Comparison of ENCODE assay signal across 8 mouse cellular contexts in the genomic region with DNA sequence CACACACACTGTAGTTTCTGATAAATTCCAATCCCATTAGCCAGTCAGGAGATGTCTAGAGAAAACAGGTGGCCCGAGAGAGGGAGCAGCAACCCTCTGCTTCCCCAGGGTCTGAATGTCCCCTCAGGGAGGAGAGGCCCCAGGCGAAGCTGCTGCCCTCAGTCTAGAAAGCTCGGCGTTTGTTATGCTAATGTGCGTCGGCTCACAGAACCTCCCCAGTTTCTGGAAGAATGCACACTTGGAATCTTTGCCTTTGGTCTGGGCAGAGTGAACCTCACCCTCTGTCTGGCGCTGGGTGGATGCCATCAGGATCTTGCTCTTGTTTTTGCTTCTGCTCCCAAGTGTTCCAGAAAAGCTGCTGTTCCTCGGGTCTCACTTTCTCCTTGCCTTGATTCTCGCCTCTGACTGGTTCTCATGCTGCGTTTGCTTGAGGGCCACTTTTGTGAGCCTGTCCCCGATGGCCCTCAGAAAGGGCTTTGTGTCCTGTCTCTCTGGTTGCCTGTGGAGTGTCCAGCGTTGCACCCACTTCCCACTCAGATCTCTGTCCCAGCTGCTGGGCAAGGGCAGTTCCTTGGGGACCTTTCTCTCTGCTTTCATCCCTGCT. TPM values are rescaled to one million over a fixed set of nuclear protein-coding genes. Genes with fewer than 3 reads are reported as not detected.
DNase-seq lines count a peak whose midpoint lies in the region; ATAC-seq and TF ChIP-seq lines count a peak whose summit lies in the region.

No protein-coding gene starts in this region.

- TF ChIP-seq CTCF in lung, embryonic 14.5 days (IDR thresholded peaks at IDR 0.05; ENCODE audit: low read depth) = no peak
- no peak for TF ChIP-seq CTCF in lung, postnatal 0 days (IDR thresholded peaks at IDR 0.05)
- no peak for TF ChIP-seq CTCF in forebrain, postnatal 0 days (IDR thresholded peaks at IDR 0.05; ENCODE audit: low read depth)
- no peak for TF ChIP-seq CTCF in stomach, postnatal 0 days (IDR thresholded peaks at IDR 0.05; ENCODE audit: low read depth)

- no peak for ATAC-seq in lung, embryonic 14.5 days (ENCODE audit: insufficient read depth)
- no peak for ATAC-seq in lung, postnatal 0 days
- ATAC-seq in forebrain, postnatal 0 days = peak; percentile 54
- no peak for ATAC-seq in stomach, postnatal 0 days (ENCODE audit: low FRiP score, low TSS enrichment)

- no peak overlapping the region for H3K4me3 ChIP-seq in lung, embryonic 14.5 days (ENCODE audit: low read depth, low read length)
- no peak overlapping the region for H3K4me3 ChIP-seq in lung, postnatal 0 days (ENCODE audit: low read depth, low read length)
- no peak overlapping the region for H3K4me3 ChIP-seq in forebrain, postnatal 0 days (ENCODE audit: low read depth, low read length)
- no peak overlapping the region for H3K4me3 ChIP-seq in limb, embryonic 10.5 days
- H3K4me3 ChIP-seq in stomach, postnatal 0 days (ENCODE audit: low read depth, low read length) = no peak overlapping the region

- no peak for TF ChIP-seq EP300 in lung, postnatal 0 days (IDR thresholded peaks at IDR 0.05)
- TF ChIP-seq EP300 in stomach, postnatal 0 days (optimal IDR thresholded peaks at IDR 0.05) = no peak

- WGBS in lung, embryonic 14.5 days = 21% methylated on average over 12 of the region's 12 CpGs
- 31% methylated on average over 12 of the region's 12 CpGs for WGBS in lung, postnatal 0 days
- WGBS in forebrain, postnatal 0 days = 6% methylated on average over 12 of the region's 12 CpGs
- WGBS in limb, embryonic 10.5 days = 29% methylated on average over 12 of the region's 12 CpGs
- WGBS in stomach, postnatal 0 days = 20% methylated on average over 12 of the region's 12 CpGs

- H3K9me3 ChIP-seq in lung, embryonic 14.5 days (ENCODE audit: low read depth, low read length) = no peaks in the 10 kb centered on the region
- H3K9me3 ChIP-seq in lung, postnatal 0 days (ENCODE audit: low read length) = no peaks in the 10 kb centered on the region
- H3K9me3 ChIP-seq in forebrain, postnatal 0 days (ENCODE audit: low read length) = no peaks in the 10 kb centered on the region
- no peaks in the 10 kb centered on the region for H3K9me3 ChIP-seq in limb, embryonic 10.5 days (replicated peaks)
- H3K9me3 ChIP-seq in stomach, postnatal 0 days (ENCODE audit: control insufficient read depth, low read length) = no peaks in the 10 kb centered on the region

- no peak overlapping the region for H3K27ac ChIP-seq in lung, embryonic 14.5 days (ENCODE audit: low read depth)
- no peak overlapping the region for H3K27ac ChIP-seq in lung, postnatal 0 days (ENCODE audit: low read length)
- no peak overlapping the region for H3K27ac ChIP-seq in forebrain, postnatal 0 days (ENCODE audit: low read depth, low read length)
- H3K27ac ChIP-seq in limb, embryonic 10.5 days = 0 out of 2 replicates have a peak overlapping the region, but pooled peaks have one; percentile 33
- peak overlapping the region; percentile 40; the same call in 1 of the 2 replicates for H3K27ac ChIP-seq in stomach, postnatal 0 days (replicated peaks)

- H3K4me2 ChIP-seq in lung, embryonic 14.5 days = no peak overlapping the region
- H3K4me2 ChIP-seq in lung, postnatal 0 days (replicated peaks; ENCODE audit: low read depth, low read length) = no peak overlapping the region
- H3K4me2 ChIP-seq in forebrain, postnatal 0 days (ENCODE audit: low read depth) = no peak overlapping the region
- H3K4me2 ChIP-seq in stomach, postnatal 0 days (replicated peaks; ENCODE audit: low read depth) = no peak overlapping the region

- no peaks in the 10 kb centered on the region; the same call in 1 of the 2 replicates for H3K27me3 ChIP-seq in lung, embryonic 14.5 days (ENCODE audit: insufficient read depth, low read length)
- no peaks in the 10 kb centered on the region for H3K27me3 ChIP-seq in lung, postnatal 0 days (replicated peaks; ENCODE audit: insufficient read depth, low read length)
- H3K27me3 ChIP-seq in forebrain, postnatal 0 days (ENCODE audit: insufficient read depth, low read length) = no peaks in the 10 kb centered on the region
- peaks cover 30% of the 10 kb centered on the region for H3K27me3 ChIP-seq in limb, embryonic 10.5 days (ENCODE audit: low read depth, poor library complexity, severe bottlenecking)
- no peaks in the 10 kb centered on the region for H3K27me3 ChIP-seq in stomach, postnatal 0 days (ENCODE audit: control insufficient read depth, insufficient read depth, low read length)

- peaks cover 8% of the 10 kb centered on the region; the same call in 1 of the 2 replicates for H3K4me1 ChIP-seq in lung, embryonic 14.5 days (ENCODE audit: insufficient read depth)
- no peaks in the 10 kb centered on the region for H3K4me1 ChIP-seq in lung, postnatal 0 days (ENCODE audit: insufficient read depth, low read depth, low read length)
- H3K4me1 ChIP-seq in forebrain, postnatal 0 days (ENCODE audit: insufficient read depth) = 0 out of 2 replicates have a peak, but pooled peaks cover 2% of the 10 kb centered on the region
- peaks cover 78% of the 10 kb centered on the region for H3K4me1 ChIP-seq in limb, embryonic 10.5 days
- H3K4me1 ChIP-seq in stomach, postnatal 0 days (replicated peaks; ENCODE audit: control insufficient read depth, insufficient read depth) = no peaks in the 10 kb centered on the region

- H3K36me3 ChIP-seq in lung, embryonic 14.5 days (ENCODE audit: insufficient read depth) = no peaks in the 10 kb centered on the region
- H3K36me3 ChIP-seq in lung, postnatal 0 days (ENCODE audit: insufficient read depth, low read length) = no peaks in the 10 kb centered on the region
- no peaks in the 10 kb centered on the region for H3K36me3 ChIP-seq in forebrain, postnatal 0 days (ENCODE audit: insufficient read depth)
- H3K36me3 ChIP-seq in limb, embryonic 10.5 days = no peaks in the 10 kb centered on the region
- H3K36me3 ChIP-seq in stomach, postnatal 0 days (ENCODE audit: control insufficient read depth, insufficient read depth, low read length) = no peaks in the 10 kb centered on the region

- no peak overlapping the region for H3K9ac ChIP-seq in lung, embryonic 14.5 days
- H3K9ac ChIP-seq in lung, postnatal 0 days (replicated peaks; ENCODE audit: low read depth) = no peak overlapping the region
- no peak overlapping the region for H3K9ac ChIP-seq in forebrain, postnatal 0 days
- peak overlapping the region; percentile 5 for H3K9ac ChIP-seq in stomach, postnatal 0 days (ENCODE audit: low read length)

- peak; percentile 15 for DNase-seq in lung, embryonic 14.5 days
- no peak for DNase-seq in lung, postnatal 0 days (ENCODE audit: low spot score)
- peak; percentile 31 for DNase-seq in forebrain, postnatal 0 days
- no peak for DNase-seq in limb, embryonic 10.5 days (ENCODE audit: low spot score)
- DNase-seq in stomach, postnatal 0 days (ENCODE audit: low spot score) = no peak
- DNase-seq in cerebellum, adult 9-11 months = no peak
- DNase-seq in layer of hippocampus, adult 9-11 months = no peak
- no peak for DNase-seq in gastrocnemius, postnatal 25 days

RNA-seq across cellular contexts. Expression of gene Rab11fip4, which starts 55.6 kb away (rescaled TPM):
- polyA plus RNA-seq in lung, embryonic 14.5 days (2014; fragmentation: Nextera tagmentation; extraction: Ambion mirVana) = 2.3 and 2.6 TPM in 2 replicates
- 0.74 and 1.1 TPM in 2 replicates for polyA plus RNA-seq in lung, postnatal 0 days (2015; fragmentation: Nextera tagmentation; extraction: Ambion mirVana)
- 80.9 and 86.2 TPM in 2 replicates for total RNA-seq in forebrain, postnatal 0 days (2014; rRNA removed)
- polyA plus RNA-seq in forebrain, postnatal 0 days (2015; fragmentation: Nextera tagmentation; extraction: Ambion mirVana) = 18.7 and 21.7 TPM in 2 replicates
- polyA plus RNA-seq in limb, embryonic 10.5 days (2016; fragmentation: Nextera tagmentation; extraction: Ambion mirVana) = 9.5 and 13.4 TPM in 2 replicates
- 0.98 and 1.7 TPM in 2 replicates for polyA plus RNA-seq in stomach, postnatal 0 days (2015; fragmentation: Nextera tagmentation; extraction: Ambion mirVana)
- total RNA-seq in gastrocnemius, postnatal 25 days (2021) = 1 to 10 TPM in 1 of 2 experiments, under 1 TPM in 1; 0.99 to 1.8 TPM

Comparison
In these comparisons a context has a peak if more than half of its experiments do, and no peak if none do; other contexts are left out.
1. DNase-seq: peak in lung, embryonic 14.5 days (single experiment) and forebrain, postnatal 0 days (single experiment); none in lung, postnatal 0 days (single experiment), limb, embryonic 10.5 days (single experiment), stomach, postnatal 0 days (single experiment), cerebellum, adult 9-11 months (single experiment), layer of hippocampus, adult 9-11 months (single experiment) and gastrocnemius, postnatal 25 days (single experiment).
2. H3K27ac ChIP-seq: peak in limb, embryonic 10.5 days (single experiment) and stomach, postnatal 0 days (single experiment); none in lung, embryonic 14.5 days (single experiment), lung, postnatal 0 days (single experiment) and forebrain, postnatal 0 days (single experiment).